Mouse (Mus musculus): ENCODE measurements at regions not wholly inside any gene's neighbourhood (a gene's known extent, or its start where the extent isn't known, plus 50 kb on each side); places are given as distances from the start of the nearest gene placed in this dataset.
A peak's percentile ranks its signal among the peaks of the same experiment; 100 is the strongest.

- peak; percentile 89 for ATAC-seq
These were observed 135.0 kb downstream of the Cemip2 start for GRCm38 (mm10) chr19:21913005-21913670.

DNA sequence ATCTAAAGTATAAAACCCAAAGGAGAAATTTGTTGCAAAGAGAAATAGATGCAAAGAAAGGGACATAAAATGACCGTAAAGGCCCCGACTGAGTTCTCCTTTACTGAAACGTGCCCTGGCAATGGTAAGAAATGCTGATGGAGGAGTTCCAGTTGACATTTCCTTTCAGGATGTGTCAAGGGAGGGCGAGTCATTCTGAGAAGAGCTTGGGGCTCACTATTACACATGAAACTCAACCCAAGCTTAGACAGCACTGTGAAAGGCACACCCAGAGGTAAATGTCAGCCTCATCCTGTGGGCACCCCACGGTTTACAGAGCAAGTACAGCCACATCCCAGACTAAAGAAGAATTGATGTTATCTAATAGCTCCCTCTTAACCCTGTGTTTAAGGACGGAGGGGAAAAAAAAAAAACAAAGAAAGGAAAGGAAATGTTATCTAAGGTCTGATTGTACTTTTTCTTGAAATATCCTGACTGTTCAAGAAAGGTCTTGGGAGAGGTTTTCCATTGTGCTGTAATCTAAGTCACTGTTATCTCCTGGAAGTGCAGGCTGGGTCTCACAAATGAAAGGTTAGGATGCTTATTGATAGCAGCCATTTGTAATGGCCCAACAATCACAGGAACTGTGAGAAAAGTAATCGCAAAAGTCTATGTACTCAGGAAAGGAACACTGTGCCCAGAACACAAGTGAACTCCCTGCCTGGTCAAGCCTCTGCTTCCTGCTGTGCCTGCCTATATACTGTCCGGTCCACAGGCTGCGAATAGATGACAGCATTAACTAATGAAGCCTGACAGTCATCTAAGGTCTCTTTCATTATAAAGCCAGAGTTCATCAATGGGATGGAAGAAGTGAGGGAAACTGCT, 135.8 kb downstream of the Cemip2 start:
- ATAC-seq: peak; percentile 75

GRCm38 (mm10) chr19:21914658-21915057, 136.5 kb downstream of the Cemip2 start:
- ATAC-seq: no peak

DNA sequence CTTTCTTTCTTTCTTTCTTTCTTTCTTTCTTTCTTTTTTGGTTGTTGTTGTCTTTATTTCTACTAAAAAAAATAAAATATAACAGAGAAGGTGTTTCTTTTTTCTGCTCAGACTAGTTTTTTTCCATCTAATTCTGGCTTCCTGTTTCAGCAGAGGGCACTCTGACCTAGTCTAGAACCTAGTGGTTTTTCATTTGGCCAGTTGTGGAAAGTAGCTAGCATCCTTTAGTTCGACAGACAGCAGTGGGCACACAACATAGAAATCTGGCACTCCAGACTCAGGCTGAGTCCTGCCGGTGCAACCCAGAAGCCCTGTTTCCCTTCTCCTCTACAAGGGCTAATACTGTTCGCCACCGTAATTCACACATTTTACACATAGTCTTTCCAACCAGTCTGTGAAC, 140.0 kb downstream of the Cemip2 start:
- no peak for ATAC-seq

GRCm38 (mm10) chr19:21919074-21919473, 140.9 kb downstream of the Cemip2 start:
- no peak for ATAC-seq

DNA sequence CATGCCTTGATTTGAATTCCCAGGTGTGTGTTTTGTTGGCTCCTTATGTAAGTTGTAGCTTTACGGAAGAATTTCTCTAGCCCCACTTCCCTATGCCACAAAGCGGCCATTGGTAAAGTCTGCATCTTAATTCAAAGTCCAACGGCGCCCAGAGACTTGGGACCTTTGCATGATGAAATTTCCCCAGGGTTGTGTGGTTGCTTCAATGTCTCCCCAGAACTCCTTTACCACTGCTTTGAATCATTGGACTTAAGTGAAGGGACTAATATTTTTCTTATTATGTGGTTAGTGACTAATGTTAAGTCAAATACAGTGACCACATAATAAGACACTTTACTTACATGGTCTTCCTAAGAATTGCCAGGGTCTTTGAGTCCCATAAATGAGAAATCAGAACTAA, 162.0 kb downstream of the Cemip2 start:
- no peak for ATAC-seq

- ATAC-seq: no peak
These were observed 163.6 kb downstream of the Cemip2 start for GRCm38 (mm10) chr19:21941720-21942119.

- no peak for ATAC-seq
These were observed 164.1 kb downstream of the Cemip2 start for GRCm38 (mm10) chr19:21942286-21942685.

DNA sequence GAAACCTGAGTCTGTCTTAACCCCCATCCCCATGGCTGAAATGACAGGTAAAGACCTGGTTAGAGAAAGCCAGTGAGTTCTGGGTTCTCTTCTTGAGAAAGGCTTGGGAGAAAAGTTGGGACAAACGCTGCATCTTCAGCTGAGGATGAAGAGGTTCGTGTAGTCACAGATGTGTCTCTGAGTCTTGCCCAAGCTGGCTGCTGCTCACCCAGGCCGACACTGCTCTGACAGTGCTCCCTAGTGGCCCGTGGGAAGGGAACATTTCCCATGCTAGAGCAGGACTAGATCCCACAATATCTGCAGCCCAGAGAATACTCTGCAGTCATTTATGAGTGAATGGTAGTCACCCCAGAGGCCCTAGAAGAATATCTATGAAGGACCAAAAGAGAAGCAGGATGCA, 165.3 kb downstream of the Cemip2 start:
- ATAC-seq: no peak

- peak; percentile 91 for ATAC-seq
These were observed 168.2 kb downstream of the Cemip2 start for GRCm38 (mm10) chr19:21946262-21946922.

DNA sequence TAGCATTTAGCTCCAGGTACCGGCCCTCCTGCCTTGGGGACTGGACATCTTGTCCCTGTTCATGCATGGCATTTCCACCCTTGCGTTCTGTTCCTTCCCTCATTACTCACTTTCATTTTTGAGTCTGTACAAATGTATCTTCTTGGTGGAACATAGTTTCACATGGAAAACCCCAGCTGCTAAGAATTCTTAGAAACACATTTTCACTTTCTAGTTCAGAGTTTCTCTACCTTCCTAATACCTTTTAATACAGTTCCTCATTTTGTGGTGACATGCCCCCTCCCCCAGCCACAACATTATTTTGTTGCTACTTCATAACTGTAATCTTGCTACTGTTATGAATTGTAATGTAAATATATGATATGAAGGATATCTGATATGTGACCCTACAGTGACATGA, 169.9 kb downstream of the Cemip2 start:
- ATAC-seq: no peak

DNA sequence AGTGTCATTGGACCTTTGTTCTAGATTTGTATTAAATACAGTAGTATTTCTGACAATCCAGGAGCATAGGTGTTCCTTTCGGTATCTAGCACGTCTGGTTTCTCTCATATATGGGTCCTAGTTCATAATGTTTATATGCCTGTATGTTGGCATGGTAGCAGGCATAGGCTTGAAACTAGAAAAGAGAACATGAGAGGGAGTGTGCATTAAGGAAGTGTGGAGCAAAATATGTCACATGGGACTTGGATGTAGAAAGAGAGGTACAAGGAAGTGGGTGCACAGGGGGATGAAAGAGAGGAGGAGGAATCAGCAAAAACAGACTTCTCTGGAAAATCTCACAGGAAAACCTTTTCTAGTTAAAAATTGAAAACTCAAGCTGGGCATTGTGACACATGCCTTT, 176.2 kb upstream of the Trpm3 start:
- ATAC-seq: no peak

- no peak for ATAC-seq
These were observed 149.0 kb upstream of the Trpm3 start for GRCm38 (mm10) chr19:21989857-21990256.

GRCm38 (mm10) chr19:21990970-21991369, 147.9 kb upstream of the Trpm3 start:
- no peak for ATAC-seq

- no peak for ATAC-seq
These were observed 147.4 kb upstream of the Trpm3 start for GRCm38 (mm10) chr19:21991413-21991812.

DNA sequence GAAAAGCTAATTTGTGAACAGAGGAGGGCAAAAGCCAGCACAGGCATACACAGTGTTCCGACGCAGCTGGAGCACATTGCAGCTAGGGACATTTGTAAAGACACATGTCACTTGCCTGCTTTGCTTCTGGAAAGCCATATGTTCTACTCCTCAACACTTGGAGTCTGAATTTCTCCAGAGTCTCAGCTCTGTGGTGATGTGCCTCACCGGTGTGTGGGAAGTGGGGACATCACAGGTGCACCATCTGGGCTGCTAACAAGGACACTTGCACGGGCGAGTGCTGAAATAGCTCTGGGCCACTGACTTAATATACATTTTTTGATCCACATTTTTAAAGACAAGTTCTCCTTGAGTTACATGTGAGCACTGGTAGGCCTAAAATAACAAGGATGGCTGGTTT, 139.2 kb upstream of the Trpm3 start:
- no peak for ATAC-seq

DNA sequence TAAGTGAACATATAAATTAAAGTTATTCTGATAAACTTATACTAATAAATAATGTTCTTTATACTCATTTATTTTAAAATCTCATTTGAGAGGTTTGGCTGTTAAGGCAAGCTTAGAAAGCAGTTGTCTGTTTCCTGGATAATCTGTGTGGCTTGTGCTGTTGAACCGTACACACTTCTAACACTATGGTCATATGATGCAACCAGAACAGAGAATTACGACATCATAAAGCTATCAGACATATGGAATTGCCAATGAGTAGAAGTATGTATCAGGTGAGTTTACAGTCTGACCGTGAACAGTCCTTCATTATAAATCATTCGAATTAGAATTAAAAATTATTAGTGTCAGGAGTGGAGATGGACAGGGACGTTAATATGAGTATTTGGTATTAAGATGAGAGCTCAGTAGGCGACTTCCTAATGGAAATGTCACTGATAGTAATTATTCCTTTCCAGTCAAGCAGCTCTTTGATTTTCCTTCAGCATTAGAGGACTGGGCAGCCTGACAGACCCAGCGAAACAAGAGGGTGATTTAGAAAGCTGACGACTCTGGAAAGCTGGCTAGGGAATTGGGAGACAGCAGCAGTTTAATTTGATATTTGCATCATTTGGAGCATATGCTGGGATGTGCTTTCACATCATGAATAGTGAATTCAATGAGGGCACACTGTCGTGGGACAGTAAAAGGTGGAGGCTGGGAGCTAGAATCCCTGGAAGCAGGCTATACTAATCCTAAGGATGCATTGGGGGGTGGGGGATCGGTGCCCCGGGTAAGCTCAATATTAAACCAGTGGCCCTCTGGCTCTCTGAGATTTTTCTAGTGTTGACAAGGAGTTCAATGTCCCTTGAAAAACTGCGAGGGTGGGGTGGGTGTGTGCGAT, 130.6 kb upstream of the Trpm3 start:
- ATAC-seq: no peak

GRCm38 (mm10) chr19:22010239-22010638, 128.6 kb upstream of the Trpm3 start:
- no peak for ATAC-seq

DNA sequence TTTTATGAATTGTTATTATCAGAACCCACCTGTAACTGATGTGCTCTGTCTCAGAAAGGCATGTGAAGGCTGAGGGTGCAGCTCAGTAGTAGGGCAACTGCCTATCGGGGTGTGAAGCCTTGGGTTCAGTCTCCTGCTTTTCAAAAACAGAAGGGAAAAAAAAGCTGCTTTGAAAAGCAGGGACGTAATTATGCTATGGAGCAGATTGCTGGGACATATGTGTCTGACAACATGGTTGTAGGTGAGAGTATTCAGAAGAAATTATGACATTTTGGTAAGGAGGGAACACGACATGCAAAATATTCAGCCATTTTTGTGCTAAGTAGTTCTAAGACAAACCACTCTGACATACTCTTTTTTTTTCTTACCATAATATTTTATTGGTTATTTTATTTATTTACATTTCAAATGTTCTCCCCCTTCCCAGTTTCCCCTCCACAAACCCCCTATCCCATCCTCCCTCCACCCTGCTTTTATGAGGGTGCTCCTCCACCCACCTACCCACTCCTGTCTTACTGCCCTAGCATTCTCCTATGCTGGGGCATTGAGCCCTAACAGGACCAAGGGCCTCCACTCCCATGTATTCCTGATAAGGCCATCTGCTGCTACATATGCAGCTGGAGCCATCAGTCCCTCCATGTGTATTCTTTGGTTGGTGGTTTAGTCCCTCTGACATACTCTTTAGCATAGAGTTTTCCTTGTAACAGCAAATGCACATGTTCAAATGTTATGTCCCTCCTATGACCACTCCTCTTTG, 122.8 kb upstream of the Trpm3 start:
- no peak for ATAC-seq

DNA sequence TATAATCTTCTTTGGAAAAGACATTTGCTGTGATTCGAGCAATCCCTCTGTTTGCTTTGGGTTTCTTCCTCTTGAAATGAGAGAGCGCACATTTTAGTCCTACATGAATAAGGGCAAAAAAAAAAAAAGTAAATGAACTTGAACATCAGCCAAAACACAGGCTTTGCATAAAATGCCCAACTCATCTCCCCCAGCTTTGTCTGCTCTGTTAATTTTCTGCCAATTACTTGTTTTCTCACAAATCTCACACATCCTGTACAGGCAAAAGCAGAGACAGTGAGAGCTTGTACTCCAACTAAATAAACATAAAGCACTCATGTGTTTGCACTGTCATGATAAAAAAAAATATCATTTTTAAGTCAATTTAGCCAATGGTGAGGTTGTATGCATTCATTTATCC, 121.4 kb upstream of the Trpm3 start:
- no peak for ATAC-seq

DNA sequence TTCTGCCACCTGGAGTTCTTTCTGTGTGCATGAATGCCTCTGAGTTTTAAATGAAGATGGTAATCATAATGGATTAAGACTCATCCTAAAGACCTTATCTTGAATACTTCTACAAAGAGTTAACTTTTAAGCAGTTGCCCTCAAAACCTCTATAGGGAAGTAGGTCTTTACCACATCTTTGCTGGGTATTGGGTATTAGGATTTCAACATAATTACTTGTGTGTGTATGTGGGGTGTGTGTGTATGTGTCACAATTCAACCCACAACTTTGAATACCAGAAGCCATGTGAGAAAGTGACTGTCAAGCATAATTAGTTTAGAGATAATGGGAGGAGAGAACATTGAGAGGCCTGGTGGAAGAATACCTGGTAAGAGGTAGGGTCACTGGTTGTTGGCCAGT, 111.3 kb upstream of the Trpm3 start:
- no peak for ATAC-seq

DNA sequence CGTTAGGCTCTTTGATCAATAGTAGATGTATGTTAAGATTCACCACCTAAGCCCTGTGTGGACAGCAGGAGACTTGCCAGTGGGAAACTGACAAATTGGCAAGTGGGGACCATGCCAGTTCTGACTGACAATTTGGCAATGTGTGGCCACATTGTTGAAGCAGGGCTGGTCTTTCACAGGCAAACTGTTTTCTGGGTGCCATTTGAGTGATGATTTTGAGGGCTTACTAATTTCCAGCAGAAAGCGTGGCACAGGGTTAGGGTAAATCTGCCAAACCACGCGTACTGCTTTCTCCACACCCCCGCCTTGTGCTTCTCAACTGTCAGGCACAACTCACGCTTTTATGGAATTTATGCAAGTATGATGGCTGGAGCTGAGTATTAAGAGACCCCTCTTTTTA, 91.2 kb upstream of the Trpm3 start:
- no peak for ATAC-seq
